Mouse (Mus musculus) erythroblast, embryonic 14.5 days (primary cell): ENCODE measurements around the gene Atg9a.

Experiments
- GATA1 ChIP-seq: IDR thresholded peaks from 2 replicates; pipeline ENCODE4 v1.6.1; 2012; ENCODE audit warnings: low read length, inconsistent platforms, mixed read lengths
- TAL1 ChIP-seq: IDR thresholded peaks from 3 replicates; pipeline ENCODE4 v1.6.1; 2012; ENCODE audit warnings: low read length, inconsistent platforms, mixed read lengths

- TF ChIP-seq GATA1 (no peak), TAL1 (no peak)
Measured at GRCm38 (mm10) chr1:75201236-75201635, 9.2 kb upstream of the Atg9a start.
